Mouse (Mus musculus) liver, embryonic 14.5 days (tissue): ENCODE data around the gene Lefty2.

Source experiments
- CTCF ChIP-seq: IDR thresholded peaks from 2 replicates; pipeline ENCODE4 v1.5.1; 2016; ENCODE audit warnings: antibody characterized with exemption, low read depth, control low read depth
- EP300 ChIP-seq: IDR thresholded peaks from 2 replicates; pipeline ENCODE4 v1.6.1; 2016; ENCODE audit warnings: antibody characterized with exemption, low read depth

- TF ChIP-seq EP300: no peak
- no peak for TF ChIP-seq CTCF
Observed at GRCm38 (mm10) chr1:180917053-180917452, 24.1 kb downstream of the Lefty2 start.
